Mouse (Mus musculus) leukemia stem cell, adult 10-12 weeks (primary cell): Measurements from ENCODE around the gene Gpr183. TPM values are rescaled to one million over a fixed set of nuclear protein-coding genes. Genes with fewer than 3 reads are reported as not detected.

Experiments used
- polyA plus RNA-seq: library from polyadenylated mRNA; stranded (reverse); fragments of >175 nt; gene quantifications from 2 replicates; pipeline ENCODE4 v1.2.3, GENCODE M21; 2012; ENCODE audit warnings: low replicate concordance

Gpr183 gene
- polyA plus RNA-seq = 2.2 and 2.5 TPM in 2 replicates

DNA sequence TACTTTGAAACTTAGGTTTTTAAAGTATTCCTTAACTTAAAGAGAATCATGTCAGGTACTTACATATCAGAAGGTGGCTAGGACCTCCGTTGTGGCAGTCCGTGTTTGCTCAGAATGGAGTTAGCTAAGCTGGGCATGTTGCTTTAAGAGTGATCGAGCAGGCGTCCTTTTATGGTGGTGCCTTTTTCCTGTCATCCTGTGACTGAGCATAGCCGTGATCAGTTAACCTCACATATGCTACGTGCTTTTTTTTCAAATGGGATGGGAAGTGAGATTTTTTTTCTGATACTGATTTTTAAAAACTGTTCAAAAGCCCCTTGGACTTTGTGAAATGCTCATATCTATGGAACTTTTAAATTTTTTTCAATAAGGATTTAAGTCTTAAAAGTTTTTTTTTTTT is at the start of gene Gpr183:
Gene Gpr183 (minus strand): TSS at position 206 of the 400 bp plus-strand sequence.

DNA sequence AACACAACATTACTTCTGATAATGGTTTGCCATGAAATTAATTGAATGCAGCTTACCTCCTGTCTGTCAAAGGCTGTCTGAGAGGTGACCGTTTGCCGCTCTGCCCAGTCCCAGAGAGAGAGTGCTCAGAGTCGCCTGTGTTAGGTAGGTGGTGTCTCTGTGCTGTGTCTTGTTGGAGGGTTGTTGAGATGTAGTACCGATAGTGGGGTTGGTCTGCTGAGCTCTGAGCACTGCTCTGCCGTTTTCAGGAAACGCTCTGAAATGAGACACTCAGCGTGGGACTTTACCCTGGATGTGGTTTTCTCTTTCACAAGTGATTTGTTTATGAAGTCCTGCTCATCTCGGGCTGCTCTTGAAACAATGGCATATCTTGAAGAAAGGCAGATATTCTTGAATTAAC is 49.4 kb downstream of the Gpr183 start, which contains the start of gene Gpr18:
Gene Gpr18 (minus strand): TSS at position 161 of the 400 bp plus-strand sequence.

Other genes starting within 250 kb of the Gpr183 start
- 0.47 and 0.72 TPM in 2 replicates for gene Dock9, start 167.4 kb downstream of the Gpr183 start, polyA plus RNA-seq
- 67.4 and 67.8 TPM in 2 replicates for gene Ubac2, start 86.6 kb downstream of the Gpr183 start, polyA plus RNA-seq
- gene Gpr18, start 49.4 kb downstream of the Gpr183 start, polyA plus RNA-seq = 5.3 and 10.6 TPM in 2 replicates
- not detected in 2 replicates for gene Timm8a2, start 69.5 kb upstream of the Gpr183 start, polyA plus RNA-seq
- 218 and 236 TPM in 2 replicates for gene Tm9sf2, start 141.8 kb upstream of the Gpr183 start, polyA plus RNA-seq
- 2.1 and 4.2 TPM in 2 replicates for gene Clybl, start 216.5 kb upstream of the Gpr183 start, polyA plus RNA-seq